Mouse (Mus musculus): ENCODE results near the gene Rhbdf1. TPM values are rescaled to one million over a fixed set of nuclear protein-coding genes. Genes with fewer than 3 reads are reported as not detected.

Rhbdf1 gene
- total and polyA plus RNA-seq, 3 experiments = 2.9 to 14.3 TPM; not detected in 1

DNA sequence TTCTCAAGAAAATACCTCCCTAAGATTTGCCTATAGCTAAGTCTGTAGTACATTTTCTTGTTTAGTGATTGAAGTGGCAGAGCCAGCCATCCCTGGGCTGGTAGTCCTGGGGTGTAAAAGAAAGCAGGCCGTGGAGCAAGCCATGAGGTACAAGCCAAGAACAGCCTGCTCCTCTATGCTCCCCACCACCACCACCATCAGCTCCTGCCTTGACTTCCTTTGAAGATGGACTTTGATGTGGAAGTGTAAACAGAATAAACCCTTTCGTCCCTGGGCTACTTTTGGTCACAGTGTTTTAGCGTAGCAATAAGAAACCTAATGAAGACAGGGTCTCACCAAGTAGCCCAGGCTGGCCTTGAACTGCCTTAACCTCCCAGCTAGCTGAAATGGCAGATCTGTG is 24.3 kb downstream of the Rhbdf1 start:
- Histone ChIP-seq H3K27me3 (ENCODE audit: control insufficient read depth in 1 of 2, insufficient read depth in 2 of 2, low read length in 2 of 2) (no peaks in the 10 kb centered on the region), H3K4me1 (ENCODE audit: control insufficient read depth in 1 of 2, insufficient read depth in 2 of 2, low read length in 2 of 2) (peaks cover 28 to 40% of the 10 kb centered on the region in 2 experiments), H3K36me3 (ENCODE audit: control insufficient read depth in 1 of 2, insufficient read depth in 2 of 2, low read length in 2 of 2) (peaks cover 0 to 31% of the 10 kb centered on the region in 2 experiments; a peak in 3 of 4 replicates), H3K9ac (ENCODE audit: control insufficient read depth, low read depth, low read length, poor library complexity, severe bottlenecking) (peak overlapping the region; percentile 65), H3K9me3 (replicated peaks; ENCODE audit: insufficient read depth, low read length) (no peaks in the 10 kb centered on the region), H3K79me2 (ENCODE audit: control insufficient read depth, insufficient read depth, low read length, poor library complexity) (peaks cover 24% of the 10 kb centered on the region), H3K27ac (ENCODE audit: control insufficient read depth, low read depth, low read length) (peak overlapping the region; percentile 94), H3K4me3 (ENCODE audit: control insufficient read depth in 1 of 2, insufficient read depth in 1 of 2, low read depth in 2 of 2, low read length in 2 of 2) (peak overlapping the region; percentile 8 to 57; a peak in 1 of 4 replicates)
- TF ChIP-seq UBTF (IDR thresholded peaks at IDR 0.05; ENCODE audit: borderline replicate concordance, insufficient read depth, low read depth, low read length) (0 out of 2 replicates have a peak, but pooled peaks have one; percentile 45), POLR2A (IDR thresholded peaks at IDR 0.05; ENCODE audit: control insufficient read depth in 1 of 2, insufficient read depth in 1 of 2, low read depth in 1 of 2, low read length in 2 of 2, poor library complexity in 1 of 2) (no peak), EP300 (IDR thresholded peaks at IDR 0.05; ENCODE audit: low read depth in 1 of 2, low read length in 2 of 2) (0 out of 4 replicates have a peak, but pooled peaks of 1 of the 2 experiments have one; percentile 2)
- DNase-seq (ENCODE audit: low read depth, low spot score) = peak; percentile 42

DNA sequence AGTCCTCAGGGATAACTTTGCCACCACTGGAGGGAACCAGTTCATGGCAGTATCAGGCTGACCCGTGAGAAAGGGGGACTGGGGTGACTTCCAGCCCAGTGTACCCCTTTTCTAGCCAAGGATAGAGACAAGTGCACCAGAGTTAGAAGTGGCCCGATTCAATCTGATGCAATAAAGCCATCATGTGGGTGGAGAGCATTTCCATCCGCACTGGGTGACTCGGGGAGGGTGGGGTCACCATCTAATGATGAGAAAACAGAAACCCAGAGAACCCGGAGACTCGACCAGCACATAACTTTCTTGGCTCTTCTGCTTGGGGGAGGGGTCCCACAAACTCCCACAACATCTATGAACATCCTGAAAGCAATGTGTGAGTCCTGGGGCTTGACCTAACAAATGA is 25.4 kb downstream of the Rhbdf1 start:
- peak; percentile 78 for DNase-seq (ENCODE audit: low read depth, low spot score)
- H3K36me3 ChIP-seq (ENCODE audit: control insufficient read depth in 1 of 2, insufficient read depth in 2 of 2, low read length in 2 of 2) = peaks cover 0 to 29% of the 10 kb centered on the region in 2 experiments; a peak in 3 of 4 replicates
- TF ChIP-seq JUND (IDR thresholded peaks at IDR 0.05; ENCODE audit: low read depth, low read length) (no peak), USF1 (IDR thresholded peaks at IDR 0.05; ENCODE audit: low read depth, low read length) (no peak), TCF12 (IDR thresholded peaks at IDR 0.05; ENCODE audit: low read depth, low read length) (0 out of 2 replicates have a peak, but pooled peaks have one; percentile 12), ELF1 (IDR thresholded peaks at IDR 0.05; ENCODE audit: low read depth, low read length) (no peak), NELFE (IDR thresholded peaks at IDR 0.05; ENCODE audit: low read depth, low read length) (0 out of 2 replicates have a peak, but pooled peaks have one; percentile 2), HCFC1 (IDR thresholded peaks at IDR 0.05; ENCODE audit: low read depth, low read length) (no peak), BHLHE40 (IDR thresholded peaks at IDR 0.05; ENCODE audit: borderline replicate concordance, low read depth, low read length) (no peak), MEF2A (IDR thresholded peaks at IDR 0.05; ENCODE audit: extremely low read depth, insufficient replicate concordance, low read depth, low read length, poor library complexity, severe bottlenecking) (no peak), POLR2AphosphoS2 (IDR thresholded peaks at IDR 0.05; ENCODE audit: low read length) (0 out of 2 replicates have a peak, but pooled peaks have one; percentile 12), EP300 (IDR thresholded peaks at IDR 0.05; ENCODE audit: low read depth in 1 of 2, low read length in 2 of 2) (peak in 1 of 2 experiments; percentile 31; a peak in 1 of 4 replicates), MAFK (IDR thresholded peaks at IDR 0.05; ENCODE audit: borderline replicate concordance, low read depth, low read length) (no peak), ETS1 (IDR thresholded peaks at IDR 0.05; ENCODE audit: low read depth, low read length) (no peak), SMC3 (IDR thresholded peaks at IDR 0.05; ENCODE audit: low read depth, low read length) (no peak), POLR2A (IDR thresholded peaks at IDR 0.05; ENCODE audit: control insufficient read depth in 1 of 2, insufficient read depth in 1 of 2, low read depth in 1 of 2, low read length in 2 of 2, poor library complexity in 1 of 2) (peak in 1 of 2 experiments; percentile 12; a peak in 1 of 4 replicates), USF2 (IDR thresholded peaks at IDR 0.05; ENCODE audit: borderline replicate concordance in 1 of 2, insufficient read depth in 1 of 2, low read depth in 1 of 2, low read length in 2 of 2) (no peak), E2F4 (IDR thresholded peaks at IDR 0.05; ENCODE audit: borderline replicate concordance, low read depth, low read length) (no peak), CTCF (IDR thresholded peaks at IDR 0.05 in 2 of 3, conservative IDR thresholded peaks at IDR 0.05 in 1 of 3; ENCODE audit: control insufficient read depth in 1 of 3, insufficient read depth in 1 of 3, low read depth in 2 of 3, low read length in 3 of 3, poor library complexity in 1 of 3, severe bottlenecking in 1 of 3) (no peak), TAL1 (IDR thresholded peaks at IDR 0.05; ENCODE audit: low read length) (no peak), ZNF384 (IDR thresholded peaks at IDR 0.05; ENCODE audit: low read depth, low read length) (no peak), TBP (IDR thresholded peaks at IDR 0.05; ENCODE audit: low read depth, low read length) (no peak), MAZ (IDR thresholded peaks at IDR 0.05; ENCODE audit: low read depth, low read length) (no peak), ZKSCAN1 (IDR thresholded peaks at IDR 0.05; ENCODE audit: low read depth, low read length) (no peak), POLR2AphosphoS5 (IDR thresholded peaks at IDR 0.05; ENCODE audit: borderline replicate concordance, low read depth, low read length) (no peak)
- H3K9ac ChIP-seq (ENCODE audit: control insufficient read depth, low read depth, low read length, poor library complexity, severe bottlenecking) = peak overlapping the region; percentile 70
- H3K27me3 ChIP-seq (ENCODE audit: control insufficient read depth in 1 of 2, insufficient read depth in 2 of 2, low read length in 2 of 2) = no peaks in the 10 kb centered on the region
- peaks cover 24% of the 10 kb centered on the region for H3K79me2 ChIP-seq (ENCODE audit: control insufficient read depth, insufficient read depth, low read length, poor library complexity)
- peak overlapping the region; percentile 94 for H3K27ac ChIP-seq (ENCODE audit: control insufficient read depth, low read depth, low read length)
- no peaks in the 10 kb centered on the region for H3K9me3 ChIP-seq (replicated peaks; ENCODE audit: insufficient read depth, low read length)
- H3K4me3 ChIP-seq (ENCODE audit: control insufficient read depth in 1 of 2, insufficient read depth in 1 of 2, low read depth in 2 of 2, low read length in 2 of 2) = peak overlapping the region; percentile 31 to 39
- peaks cover 27 to 36% of the 10 kb centered on the region in 2 experiments for H3K4me1 ChIP-seq (ENCODE audit: control insufficient read depth in 1 of 2, insufficient read depth in 2 of 2, low read length in 2 of 2)

All from MEL (cell line).